Mouse (Mus musculus): ENCODE measurements around the gene Pacs1. TPM values are rescaled to one million over a fixed set of nuclear protein-coding genes. Genes with fewer than 3 reads are reported as not detected.
A peak's percentile ranks its signal among the peaks of the same experiment; 100 is the strongest.

Gene Pacs1
- 36.6 and 38.8 TPM in 2 replicates for polyA plus RNA-seq (2016; fragmentation: Nextera tagmentation; extraction: Ambion mirVana)

GRCm38 (mm10) chr19:5272801-5273733, at the start of gene Pacs1:
Gene Pacs1 (minus strand): TSS chr19:5273119.
- Histone ChIP-seq H3K27ac (peak within 1 kb of the TSS; percentile 91), H3K9ac (peak within 1 kb of the TSS; percentile 96), H3K4me3 (peak within 1 kb of the TSS; percentile 83), H3K4me1 (peaks cover 35% of the 10 kb centered on the region), H3K27me3 (no peaks in the 10 kb centered on the region), H3K36me3 (peaks cover 39% of the 10 kb centered on the region), H3K9me3 (replicated peaks) (no peaks in the 10 kb centered on the region), H3K4me2 (replicated peaks) (peak within 1 kb of the TSS; percentile 87)
- under 1% methylated on average over 63 of the region's 97 CpGs for WGBS
- ATAC-seq (ENCODE audit: low FRiP score): peak; percentile 91

GRCm38 (mm10) chr19:5313189-5313588, 40.3 kb upstream of the Pacs1 start:
- H3K9ac ChIP-seq: no peak overlapping the region
- H3K4me3 ChIP-seq: no peak overlapping the region
- no peaks in the 10 kb centered on the region for H3K36me3 ChIP-seq

GRCm38 (mm10) chr19:5309025-5309424, 36.1 kb upstream of the Pacs1 start:
- WGBS: 84% methylated on average over 7 of the region's 7 CpGs
- no peak overlapping the region for H3K27ac ChIP-seq
- H3K9ac ChIP-seq: no peak overlapping the region
- H3K9me3 ChIP-seq (replicated peaks): no peaks in the 10 kb centered on the region
- H3K4me2 ChIP-seq (replicated peaks): no peak overlapping the region
- peaks cover 31% of the 10 kb centered on the region for H3K36me3 ChIP-seq
- peaks cover 16% of the 10 kb centered on the region for H3K27me3 ChIP-seq
- no peak overlapping the region for H3K4me3 ChIP-seq
- ATAC-seq (ENCODE audit: low FRiP score): no peak
- H3K4me1 ChIP-seq: no peaks in the 10 kb centered on the region

More at GRCm38 (mm10) chr19:5313189-5313588, 40.3 kb upstream of the Pacs1 start:
- Histone ChIP-seq H3K27me3 (no peaks in the 10 kb centered on the region), H3K27ac (no peak overlapping the region), H3K4me1 (no peaks in the 10 kb centered on the region), H3K4me2 (replicated peaks) (no peak overlapping the region), H3K9me3 (replicated peaks) (peaks cover 12% of the 10 kb centered on the region)
- no peak for ATAC-seq (ENCODE audit: low FRiP score)
- WGBS: 90% methylated on average over 8 of the region's 8 CpGs

- peak overlapping the region; percentile 5 for H3K4me3 ChIP-seq
- H3K27ac ChIP-seq: no peak overlapping the region
- H3K4me2 ChIP-seq (replicated peaks): peak overlapping the region; percentile 39
- H3K9me3 ChIP-seq (replicated peaks): no peaks in the 10 kb centered on the region
- no peak overlapping the region for H3K9ac ChIP-seq
- peaks cover 40% of the 10 kb centered on the region for H3K36me3 ChIP-seq
- peaks cover 16% of the 10 kb centered on the region for H3K27me3 ChIP-seq
- no peaks in the 10 kb centered on the region for H3K4me1 ChIP-seq
- no peak for ATAC-seq (ENCODE audit: low FRiP score)
- 42% methylated on average over 98 of the region's 98 CpGs for WGBS
These were observed 34.2 kb upstream of the Pacs1 start for GRCm38 (mm10) chr19:5306968-5307734.

- no peak overlapping the region for H3K9ac ChIP-seq
- peaks cover 16% of the 10 kb centered on the region for H3K27me3 ChIP-seq
- WGBS: 86% methylated on average over 6 of the region's 6 CpGs
- no peak overlapping the region for H3K4me2 ChIP-seq (replicated peaks)
- no peaks in the 10 kb centered on the region for H3K4me1 ChIP-seq
- H3K4me3 ChIP-seq: no peak overlapping the region
- no peak overlapping the region for H3K27ac ChIP-seq
- H3K9me3 ChIP-seq (replicated peaks): no peaks in the 10 kb centered on the region
- H3K36me3 ChIP-seq: peaks cover 42% of the 10 kb centered on the region
- ATAC-seq (ENCODE audit: low FRiP score): no peak
These were observed 33.4 kb upstream of the Pacs1 start for GRCm38 (mm10) chr19:5306279-5306678.

- H3K9me3 ChIP-seq (replicated peaks): no peaks in the 10 kb centered on the region
- H3K4me1 ChIP-seq: peaks cover 14% of the 10 kb centered on the region
- WGBS: 25% methylated on average over 4 of the region's 4 CpGs
- no peak overlapping the region for H3K4me3 ChIP-seq
- H3K4me2 ChIP-seq (replicated peaks): no peak overlapping the region
- no peak overlapping the region for H3K9ac ChIP-seq
- no peak for ATAC-seq (ENCODE audit: low FRiP score)
- H3K27ac ChIP-seq: no peak overlapping the region
- peaks cover 35% of the 10 kb centered on the region for H3K36me3 ChIP-seq
- H3K27me3 ChIP-seq: peaks cover 10% of the 10 kb centered on the region
These were observed 29.5 kb upstream of the Pacs1 start for GRCm38 (mm10) chr19:5302455-5302854.

GRCm38 (mm10) chr19:5300588-5300987, 27.7 kb upstream of the Pacs1 start:
- ATAC-seq (ENCODE audit: low FRiP score): no peak
- Histone ChIP-seq H3K27me3 (no peaks in the 10 kb centered on the region), H3K9ac (no peak overlapping the region), H3K27ac (no peak overlapping the region), H3K4me3 (no peak overlapping the region), H3K4me1 (peaks cover 21% of the 10 kb centered on the region), H3K36me3 (peaks cover 17% of the 10 kb centered on the region), H3K9me3 (replicated peaks) (no peaks in the 10 kb centered on the region), H3K4me2 (replicated peaks) (no peak overlapping the region)
- 81% methylated on average over 6 of the region's 6 CpGs for WGBS

- ATAC-seq (ENCODE audit: low FRiP score): peak; percentile 64
- peak within 1 kb of the TSS; percentile 92 for H3K27ac ChIP-seq
- H3K4me3 ChIP-seq: peak within 1 kb of the TSS; percentile 60
- H3K9me3 ChIP-seq (replicated peaks): no peaks in the 10 kb centered on the region
- peak within 1 kb of the TSS; percentile 80 for H3K4me2 ChIP-seq (replicated peaks)
- H3K9ac ChIP-seq: peak within 1 kb of the TSS; percentile 90
- H3K4me1 ChIP-seq: peaks cover 32% of the 10 kb centered on the region
- H3K36me3 ChIP-seq: peaks cover 9% of the 10 kb centered on the region
- no peaks in the 10 kb centered on the region for H3K27me3 ChIP-seq
- WGBS: 7% methylated on average over 30 of the region's 32 CpGs
These were observed 25.2 kb upstream of the Pacs1 start, which contains the start of gene Gal3st3 for GRCm38 (mm10) chr19:5297903-5298800. Gene Gal3st3 (plus strand): TSS chr19:5298331.

- Histone ChIP-seq H3K4me3 (no peak overlapping the region), H3K4me1 (peaks cover 32% of the 10 kb centered on the region)
- WGBS: 80% methylated on average over 5 of the region's 5 CpGs
These were observed 23.7 kb upstream of the Pacs1 start for GRCm38 (mm10) chr19:5296630-5297029.

GRCm38 (mm10) chr19:5295736-5296075, 22.8 kb upstream of the Pacs1 start:
- peak overlapping the region; percentile 92 for H3K4me3 ChIP-seq

More at GRCm38 (mm10) chr19:5296630-5297029, 23.7 kb upstream of the Pacs1 start:
- Histone ChIP-seq H3K27ac (no peak overlapping the region), H3K27me3 (no peaks in the 10 kb centered on the region), H3K36me3 (peaks cover 17% of the 10 kb centered on the region), H3K9ac (peak overlapping the region; percentile 83; the same call in 1 of the 2 replicates), H3K4me2 (replicated peaks) (0 out of 2 replicates have a peak overlapping the region, but pooled peaks have one; percentile 56), H3K9me3 (replicated peaks) (no peaks in the 10 kb centered on the region)
- ATAC-seq (ENCODE audit: low FRiP score): no peak

GRCm38 (mm10) chr19:5294972-5295735, 22.2 kb upstream of the Pacs1 start, which contains the start of gene Sf3b2:
Gene Sf3b2 (minus strand): TSS chr19:5295455.
- Histone ChIP-seq H3K36me3 (peaks cover 32% of the 10 kb centered on the region), H3K4me1 (peaks cover 32% of the 10 kb centered on the region), H3K4me3 (peak within 1 kb of the TSS; percentile 92), H3K9ac (peak within 1 kb of the TSS; percentile 83), H3K4me2 (replicated peaks) (peak within 1 kb of the TSS; percentile 86), H3K27me3 (no peaks in the 10 kb centered on the region), H3K27ac (peak within 1 kb of the TSS; percentile 88), H3K9me3 (replicated peaks) (no peaks in the 10 kb centered on the region)
- ATAC-seq (ENCODE audit: low FRiP score): peak; percentile 93
- WGBS: under 1% methylated on average over 46 of the region's 46 CpGs

More at GRCm38 (mm10) chr19:5295736-5296075, 22.8 kb upstream of the Pacs1 start:
- H3K9me3 ChIP-seq (replicated peaks): no peaks in the 10 kb centered on the region
- peaks cover 32% of the 10 kb centered on the region for H3K4me1 ChIP-seq
- H3K9ac ChIP-seq: peak overlapping the region; percentile 83
- peaks cover 27% of the 10 kb centered on the region for H3K36me3 ChIP-seq
- peak; percentile 39 for ATAC-seq (ENCODE audit: low FRiP score)
- peak overlapping the region; percentile 56 for H3K4me2 ChIP-seq (replicated peaks)
- 7% methylated on average over 13 of the region's 13 CpGs for WGBS
- no peaks in the 10 kb centered on the region for H3K27me3 ChIP-seq
- peak overlapping the region; percentile 88 for H3K27ac ChIP-seq

Data from hindbrain, embryonic 12.5 days (tissue).